Mouse (Mus musculus) small intestine, adult 2 months (tissue): ENCODE data around the gene Csf2rb2.

Experiments
- CTCF ChIP-seq: fragments of 200-500 bp; IDR thresholded peaks from 2 replicates; pipeline ENCODE4 v1.5.1; 2012; ENCODE audit warnings: low read depth, mild to moderate bottlenecking, control low read depth, inconsistent platforms, low read length, moderate library complexity, mixed read lengths; ENCODE audit not compliant: insufficient replicate concordance, insufficient read length; ENCODE audit errors: extremely low read depth
- POLR2A ChIP-seq: fragments of 200-500 bp; IDR thresholded peaks from 2 replicates; pipeline ENCODE4 v1.6.1; 2012; ENCODE audit warnings: low read depth, mild to moderate bottlenecking, control low read depth, inconsistent platforms, low read length, moderate library complexity

- TF ChIP-seq CTCF, result no peak
- no peak for TF ChIP-seq POLR2A
Measured at GRCm38 (mm10) chr15:78344567-78344966, 39.0 kb upstream of the Csf2rb2 start.
